Mouse (Mus musculus) erythroblast, adult 5-6 weeks (primary cell): ENCODE measurements around the gene Atp2a2. TPM values are rescaled to one million over a fixed set of nuclear protein-coding genes. Genes with fewer than 3 reads are reported as not detected.
"Not testable (repeated sequence)": the region's sequence is repeated elsewhere in the genome, so short reads cannot be mapped to it uniquely, and the experiment has no call there.

Experiments used
- ATAC-seq: replicated peaks from 2 replicates; pipeline ENCODE4 v1.8.0; 2016; ENCODE audit warnings: moderate number of reproducible peaks, mild to moderate bottlenecking, moderate TSS enrichment, inconsistent platforms; ENCODE audit not compliant: poor library complexity, low FRiP score, severe bottlenecking
- total RNA-seq, 2 experiments: library from RNA; stranded (forward) in 1 of 2; stranded (reverse) in 1 of 2; fragments of 150-400 nt in 1 of 2; fragments of 200-764, 138-1000 nt in 1 of 2; gene quantifications; 2 replicates each; pipeline versions ENCODE4 v1.2.3 to v1.2.4; 2015 to 2017; ENCODE audit warnings: low replicate concordance in 2 of 2

Gene Atp2a2
- total RNA-seq, 2 experiments from 2014 or later = 20.2 to 38.8 TPM

DNA sequence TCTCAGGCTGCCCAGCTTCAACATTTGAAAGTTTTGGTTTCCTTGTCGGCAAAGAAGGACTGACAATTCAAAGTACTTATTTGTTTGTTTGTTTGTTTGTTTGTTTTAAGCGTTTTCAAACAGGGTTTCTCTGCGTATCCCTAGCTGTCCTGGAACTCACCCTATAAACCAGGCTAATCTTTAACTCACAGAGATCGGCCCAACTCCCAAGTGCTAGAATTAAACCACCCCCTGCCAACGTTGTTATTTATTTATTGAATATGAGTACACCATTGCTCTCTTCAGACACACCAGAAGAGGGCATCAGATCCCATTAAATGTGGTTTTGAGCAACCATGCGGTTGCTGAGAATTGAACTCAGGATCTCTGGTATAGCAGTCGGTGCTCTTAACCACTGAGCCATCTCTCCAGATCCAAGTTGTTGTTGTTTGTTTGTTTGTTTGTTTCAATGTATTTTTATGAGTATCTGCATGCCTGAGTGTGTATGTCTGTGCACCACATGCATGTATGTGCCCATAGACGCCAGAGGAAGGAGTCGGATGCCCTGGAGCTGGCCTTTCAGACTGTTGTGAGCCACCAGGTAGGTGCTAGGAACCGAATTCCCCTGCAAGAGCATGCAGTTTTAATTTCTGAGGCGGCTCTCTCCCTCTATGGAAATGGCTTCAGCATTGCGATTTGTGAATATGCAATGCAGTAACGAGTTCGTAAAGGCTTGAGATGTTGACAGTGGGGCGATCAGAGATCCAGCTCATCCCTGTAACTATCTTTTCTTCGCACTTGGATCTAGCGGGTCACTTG, 80.6 kb downstream of the Atp2a2 start, which contains the start of gene Anapc7:
Gene Anapc7 (plus strand): TSS at position 423 of the 798 bp plus-strand sequence.
- peak; percentile 51 for ATAC-seq

DNA sequence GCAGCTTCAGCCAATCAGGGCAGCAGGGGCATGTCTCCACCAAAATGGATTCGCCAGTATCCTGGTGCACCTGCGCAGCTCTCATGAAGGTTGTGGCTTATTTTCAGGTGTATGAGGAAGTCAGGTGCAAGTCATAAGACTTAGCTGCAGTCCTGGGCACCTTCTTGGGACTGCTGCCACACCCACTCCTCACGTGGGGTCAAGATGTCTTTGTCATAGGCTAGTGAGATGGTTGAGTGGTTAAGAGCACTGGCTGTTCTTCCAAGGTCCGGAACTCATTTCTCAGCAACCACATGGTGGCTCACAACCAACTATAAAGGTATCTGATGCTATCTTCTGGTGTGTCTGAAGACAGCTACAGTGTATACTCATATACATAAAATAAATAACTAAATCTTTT, 81.3 kb downstream of the Atp2a2 start:
- ATAC-seq = not testable (repeated sequence)

GRCm38 (mm10) chr5:122415465-122415864, 86.6 kb downstream of the Atp2a2 start:
- ATAC-seq = no peak

- ATAC-seq = no peak
Observed at GRCm38 (mm10) chr5:122414351-122414750, 87.7 kb downstream of the Atp2a2 start.

DNA sequence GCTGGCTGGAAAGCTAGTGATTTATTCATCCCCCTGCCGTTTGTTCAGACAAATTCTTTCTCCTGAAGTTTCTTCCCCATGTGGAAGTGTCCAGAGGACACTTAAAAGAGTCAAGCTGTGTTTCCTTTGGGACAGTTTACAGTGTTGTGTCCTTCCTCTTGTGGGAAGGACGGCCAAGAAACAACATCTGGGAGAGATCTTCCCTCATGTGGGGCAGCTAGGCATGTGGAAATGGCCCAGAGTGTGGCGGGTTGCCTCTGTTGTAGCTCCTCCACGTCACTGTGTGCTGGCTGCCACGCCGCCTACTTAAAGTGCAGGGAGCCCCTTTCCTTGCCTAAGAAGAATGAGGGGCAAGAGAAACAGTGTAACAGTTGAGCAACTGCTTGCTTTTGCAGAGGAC, 89.2 kb downstream of the Atp2a2 start:
- no peak for ATAC-seq

DNA sequence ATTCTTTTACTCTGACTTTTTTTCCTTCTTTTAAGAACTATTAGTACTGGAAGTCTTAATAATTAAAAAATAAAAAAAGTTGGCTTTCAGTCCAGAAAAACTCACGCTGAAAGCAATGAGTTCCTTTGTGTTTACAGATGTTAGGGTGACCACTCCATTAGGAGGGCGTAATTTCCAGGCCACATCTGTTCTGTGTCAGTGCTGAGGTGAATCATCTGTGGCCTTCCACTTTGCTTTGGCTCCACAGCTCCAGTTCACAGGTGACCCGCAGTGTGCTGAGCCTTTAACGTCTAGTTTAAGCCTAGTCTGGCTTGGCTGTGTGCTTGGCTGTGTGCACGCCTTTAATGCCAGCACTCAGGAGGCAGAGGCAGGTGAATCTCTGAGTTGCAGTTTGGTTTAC, 90.1 kb downstream of the Atp2a2 start:
- no peak for ATAC-seq

- no peak for ATAC-seq
Observed at GRCm38 (mm10) chr5:122409692-122410645, 92.1 kb downstream of the Atp2a2 start.

DNA sequence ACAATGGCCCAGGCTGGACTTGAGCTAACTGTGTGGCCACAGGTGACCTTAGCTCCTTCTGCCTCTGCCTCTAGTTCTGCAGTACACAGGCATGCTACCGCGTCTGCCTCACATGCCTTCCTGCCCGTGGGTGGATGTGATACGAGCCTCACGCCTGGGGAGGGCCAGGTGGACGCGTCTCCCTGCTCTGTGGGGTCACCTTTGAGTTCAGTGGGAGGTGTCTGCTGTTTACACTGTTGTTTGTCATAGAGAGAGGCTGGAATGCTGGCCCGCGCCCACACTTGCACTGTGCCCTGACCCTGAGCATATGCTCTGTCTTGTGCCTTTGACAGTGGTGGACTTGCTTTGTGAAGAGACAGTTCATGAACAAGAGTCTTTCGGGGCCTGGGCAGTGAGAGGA, 96.5 kb downstream of the Atp2a2 start:
- no peak for ATAC-seq

Other genes with a start within 250 kb of the Atp2a2 start
- gene Tctn1, start 237.8 kb downstream of the Atp2a2 start, total RNA-seq (2015; ENCODE audit: low replicate concordance) = 0.42 TPM in 1 of 2 replicates, not detected in the other
- 3.6 and 5.9 TPM in 2 replicates for gene Tctn1, start 237.8 kb downstream of the Atp2a2 start, total RNA-seq (2017; ENCODE audit: low replicate concordance)
- 2.1 and 2.9 TPM in 2 replicates for gene Pptc7, start 217.9 kb downstream of the Atp2a2 start, total RNA-seq (2015; ENCODE audit: low replicate concordance)
- gene Pptc7, start 217.9 kb downstream of the Atp2a2 start, total RNA-seq (2017; ENCODE audit: low replicate concordance) = 1.4 and 4.0 TPM in 2 replicates
- gene Rad9b, start 148.0 kb downstream of the Atp2a2 start, total RNA-seq (2015; ENCODE audit: low replicate concordance) = 1.5 TPM in 1 of 2 replicates, not detected in the other
- 0.56 TPM in 1 of 2 replicates, not detected in the other for gene Rad9b, start 148.0 kb downstream of the Atp2a2 start, total RNA-seq (2017; ENCODE audit: low replicate concordance)
- gene Vps29, start 147.9 kb downstream of the Atp2a2 start, total RNA-seq (2015; ENCODE audit: low replicate concordance) = 43.9 and 44.2 TPM in 2 replicates
- gene Vps29, start 147.9 kb downstream of the Atp2a2 start, total RNA-seq (2017; ENCODE audit: low replicate concordance) = 19.8 and 23.4 TPM in 2 replicates
- gene Gpn3, start 130.3 kb downstream of the Atp2a2 start, total RNA-seq (2015; ENCODE audit: low replicate concordance) = 21.1 and 35.9 TPM in 2 replicates
- gene Gpn3, start 130.3 kb downstream of the Atp2a2 start, total RNA-seq (2017; ENCODE audit: low replicate concordance) = 25.0 and 53.7 TPM in 2 replicates
- gene Fam216a, start 129.9 kb downstream of the Atp2a2 start, total RNA-seq (2015; ENCODE audit: low replicate concordance) = 6.5 and 9.0 TPM in 2 replicates
- 5.9 and 6.4 TPM in 2 replicates for gene Fam216a, start 129.9 kb downstream of the Atp2a2 start, total RNA-seq (2017; ENCODE audit: low replicate concordance)
- 98.4 and 108 TPM in 2 replicates for gene Arpc3, start 110.3 kb downstream of the Atp2a2 start, total RNA-seq (2015; ENCODE audit: low replicate concordance)
- 220 and 303 TPM in 2 replicates for gene Arpc3, start 110.3 kb downstream of the Atp2a2 start, total RNA-seq (2017; ENCODE audit: low replicate concordance)
- gene Anapc7, start 80.5 kb downstream of the Atp2a2 start, total RNA-seq (2015; ENCODE audit: low replicate concordance) = 13.2 and 14.6 TPM in 2 replicates
- gene Anapc7, start 80.5 kb downstream of the Atp2a2 start, total RNA-seq (2017; ENCODE audit: low replicate concordance) = 15.9 and 16.3 TPM in 2 replicates
- gene Ift81, start 112.3 kb upstream of the Atp2a2 start, total RNA-seq (2015; ENCODE audit: low replicate concordance) = not detected in 2 replicates
- 0.51 TPM in 1 of 2 replicates, not detected in the other for gene Ift81, start 112.3 kb upstream of the Atp2a2 start, total RNA-seq (2017; ENCODE audit: low replicate concordance)
- 2.1 and 2.9 TPM in 2 replicates for gene P2rx7, start 141.7 kb upstream of the Atp2a2 start, total RNA-seq (2015; ENCODE audit: low replicate concordance)
- gene P2rx7, start 141.7 kb upstream of the Atp2a2 start, total RNA-seq (2017; ENCODE audit: low replicate concordance) = 1.8 and 2.1 TPM in 2 replicates
- gene P2rx4, start 205.3 kb upstream of the Atp2a2 start, total RNA-seq (2015; ENCODE audit: low replicate concordance) = 7.9 and 20.8 TPM in 2 replicates
- 5.0 and 8.6 TPM in 2 replicates for gene P2rx4, start 205.3 kb upstream of the Atp2a2 start, total RNA-seq (2017; ENCODE audit: low replicate concordance)